Mouse (Mus musculus) midbrain, embryonic 12.5 days (tissue): ENCODE results near the gene Tiparp. TPM values are rescaled to one million over a fixed set of nuclear protein-coding genes. Genes with fewer than 3 reads are reported as not detected.

Source experiments
- ATAC-seq: fragments of 200-750 bp; cut with Nextera tagmentation; 2 replicates; pipeline ENCODE4 v1.8.0; 2017; ENCODE audit warnings: low read depth, moderate TSS enrichment, moderate library complexity; ENCODE audit not compliant: low FRiP score
- H3K27ac ChIP-seq: fragments of 300-500 bp; sonication (generic); replicated peaks from 2 replicates; pipeline ENCODE4 v1.5.1; 2016; ENCODE audit warnings: mild to moderate bottlenecking
- H3K27me3 ChIP-seq: fragments of 300-500 bp; sonication (generic); 2 replicates; pipeline ENCODE4 v1.6.1; 2016; ENCODE audit warnings: mild to moderate bottlenecking
- H3K36me3 ChIP-seq: fragments of 300-500 bp; sonication (generic); 2 replicates; pipeline ENCODE4 v1.6.1; 2016
- H3K4me1 ChIP-seq: fragments of 300-500 bp; sonication (generic); 2 replicates; pipeline ENCODE4 v1.6.1; 2016
- H3K4me2 ChIP-seq: fragments of 300-500 bp; sonication (generic); replicated peaks from 2 replicates; pipeline ENCODE4 v1.6.1; 2016; ENCODE audit warnings: mild to moderate bottlenecking, moderate library complexity
- H3K4me3 ChIP-seq: fragments of 300-500 bp; sonication (generic); 2 replicates; pipeline ENCODE4 v1.5.1; 2016; ENCODE audit warnings: mild to moderate bottlenecking
- H3K9ac ChIP-seq: fragments of 300-500 bp; sonication (generic); replicated peaks from 2 replicates; pipeline ENCODE4 v1.6.1; 2016; ENCODE audit warnings: mild to moderate bottlenecking, moderate library complexity
- H3K9me3 ChIP-seq: fragments of 300-500 bp; sonication (generic); 2 replicates; pipeline ENCODE4 v1.6.1; 2016; ENCODE audit warnings: mild to moderate bottlenecking
- WGBS: fragments of 180-500 bp; shearing (Covaris S2); methylation state at CpG from one replicate; pipeline ENCODE4 v1.1.7; 2016; 5-methylcytosine and 5-hydroxymethylcytosine counted together
- polyA plus RNA-seq: library from polyadenylated mRNA; unstranded; fragments of >200 nt; fragmentation: Nextera tagmentation; extraction: Ambion mirVana; gene quantifications from 2 replicates; pipeline ENCODE4 v1.2.1, GENCODE M21; 2016

Tiparp gene
- polyA plus RNA-seq, 1 experiment from 2014 or later: 38.4 TPM

DNA sequence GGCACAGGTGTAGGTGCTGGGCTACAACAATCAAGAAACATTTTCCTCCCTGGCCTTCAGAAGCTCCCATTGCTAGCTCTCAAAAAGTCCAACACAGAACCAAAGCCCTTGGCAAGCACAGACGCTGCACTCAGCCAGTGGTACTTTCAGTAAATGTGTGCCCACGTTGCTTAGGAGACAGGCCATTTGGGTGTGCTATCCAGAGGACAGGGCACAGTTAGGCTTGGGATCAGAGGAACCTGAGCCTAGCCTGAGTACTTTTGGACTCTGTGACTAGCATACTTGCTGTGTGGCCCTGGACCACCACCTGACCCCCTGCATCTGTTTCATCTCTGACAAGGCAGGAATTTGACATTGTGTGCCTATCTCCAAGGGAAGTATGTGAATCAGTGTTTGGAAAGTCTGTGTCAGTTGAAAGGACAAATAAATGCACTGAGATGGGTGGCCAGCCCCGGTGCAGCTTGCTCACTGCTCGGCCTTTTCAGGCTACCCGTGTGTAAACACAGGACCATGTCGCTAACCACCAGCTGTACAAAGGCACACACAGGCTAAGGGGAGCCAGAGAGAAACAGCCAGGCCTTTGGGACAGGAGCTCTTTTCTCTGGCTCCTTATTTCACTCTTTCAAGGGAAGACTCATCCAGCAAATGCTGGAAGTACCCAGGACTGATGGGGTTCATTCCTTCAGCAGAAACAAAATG lies 35.9 kb downstream of the Tiparp start:
- H3K27ac ChIP-seq: no peak overlapping the region
- WGBS: 43% methylated on average over 6 of the region's 6 CpGs
- H3K27me3 ChIP-seq: peaks cover 8% of the 10 kb centered on the region; the same call in 1 of the 2 replicates
- H3K9me3 ChIP-seq: no peaks in the 10 kb centered on the region
- ATAC-seq: no peak
- no peaks in the 10 kb centered on the region for H3K36me3 ChIP-seq
- no peak overlapping the region for H3K9ac ChIP-seq
- no peak overlapping the region for H3K4me3 ChIP-seq
- H3K4me1 ChIP-seq: peaks cover 4% of the 10 kb centered on the region; the same call in 1 of the 2 replicates
- no peak overlapping the region for H3K4me2 ChIP-seq

DNA sequence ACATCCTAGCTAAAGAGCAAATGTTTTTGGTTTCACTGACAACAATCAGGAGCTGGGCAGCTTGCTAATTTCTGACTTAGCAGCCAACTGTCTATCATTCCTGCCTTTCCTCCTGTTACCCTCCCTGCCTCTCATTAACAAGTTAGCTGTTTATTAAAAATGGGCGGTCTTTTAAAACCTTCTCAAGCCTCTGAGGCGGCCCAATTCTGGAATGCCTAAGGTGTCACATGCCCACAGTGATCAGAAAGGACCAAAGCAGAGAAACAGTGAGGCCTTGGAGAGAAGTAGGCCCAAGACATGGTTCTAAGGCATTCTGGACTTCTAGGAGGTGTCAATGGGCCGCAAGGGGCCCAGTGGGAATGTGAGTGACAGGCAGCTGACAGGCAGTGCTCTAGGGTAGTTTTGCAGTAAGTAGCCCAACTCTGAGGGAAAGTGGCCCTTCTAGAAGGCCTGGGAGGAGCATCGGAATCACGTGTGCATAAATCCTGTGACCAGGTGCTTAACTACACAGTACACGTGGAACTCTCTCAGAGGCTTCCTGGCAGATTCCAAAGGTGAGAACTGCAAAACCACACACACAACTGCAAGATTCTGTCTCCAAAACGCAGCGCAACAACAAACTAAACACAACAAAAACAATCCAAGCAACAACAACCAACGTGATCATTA lies 37.6 kb downstream of the Tiparp start:
- H3K27me3 ChIP-seq: peaks cover 8% of the 10 kb centered on the region; the same call in 1 of the 2 replicates
- peaks cover 4% of the 10 kb centered on the region; the same call in 1 of the 2 replicates for H3K4me1 ChIP-seq
- 54% methylated on average over 9 of the region's 9 CpGs for WGBS
- no peaks in the 10 kb centered on the region for H3K9me3 ChIP-seq
- no peaks in the 10 kb centered on the region for H3K36me3 ChIP-seq
- H3K4me2 ChIP-seq: no peak overlapping the region
- H3K9ac ChIP-seq: no peak overlapping the region
- H3K27ac ChIP-seq: no peak overlapping the region
- H3K4me3 ChIP-seq: no peak overlapping the region
- ATAC-seq: no peak

DNA sequence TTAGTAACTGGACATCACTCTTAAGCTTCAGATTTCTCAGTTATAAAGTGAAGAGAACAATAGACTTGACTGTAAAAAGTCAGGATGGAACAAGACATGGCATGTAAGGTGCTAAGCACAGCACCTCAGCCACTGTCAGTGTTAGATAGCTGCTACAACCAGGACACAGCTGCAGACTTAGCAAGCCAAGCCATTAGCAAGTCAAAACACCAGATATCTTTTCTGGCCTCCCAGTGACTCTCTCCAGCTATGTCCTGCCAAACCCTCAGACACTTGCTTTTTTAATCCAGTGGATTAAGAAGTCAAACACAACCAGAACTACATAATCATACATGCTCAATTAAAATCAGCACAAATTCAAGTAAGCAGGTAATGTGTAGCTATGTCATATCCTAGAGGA lies 41.7 kb downstream of the Tiparp start:
- H3K4me2 ChIP-seq: no peak overlapping the region
- H3K36me3 ChIP-seq: no peaks in the 10 kb centered on the region
- no peak overlapping the region for H3K9ac ChIP-seq
- H3K9me3 ChIP-seq: no peaks in the 10 kb centered on the region
- no peak overlapping the region for H3K4me3 ChIP-seq
- no peaks in the 10 kb centered on the region; the same call in 1 of the 2 replicates for H3K4me1 ChIP-seq
- no peak overlapping the region for H3K27ac ChIP-seq
- no peak for ATAC-seq
- peaks cover 8% of the 10 kb centered on the region; the same call in 1 of the 2 replicates for H3K27me3 ChIP-seq

DNA sequence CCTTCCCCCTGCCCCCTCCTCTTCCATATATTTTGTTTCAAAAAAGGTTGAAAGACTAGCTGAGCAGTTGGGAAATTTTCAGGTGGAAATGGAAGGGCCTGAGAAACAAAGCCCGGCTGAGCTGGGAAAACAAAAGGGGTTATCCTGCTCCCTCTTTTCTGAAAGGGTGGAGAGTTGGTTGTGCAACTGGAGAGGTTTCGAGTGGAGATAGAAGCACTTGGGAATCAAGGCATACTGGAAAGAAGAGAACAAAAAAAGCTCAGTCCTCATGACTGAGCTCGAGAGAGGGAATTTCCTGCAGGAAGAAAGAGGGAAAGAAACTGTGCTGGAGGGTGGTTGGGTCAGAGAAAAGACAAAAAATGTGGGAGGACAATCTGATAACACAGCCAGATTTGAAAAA lies 45.3 kb downstream of the Tiparp start:
- Histone ChIP-seq H3K27ac (no peak overlapping the region), H3K9me3 (no peaks in the 10 kb centered on the region), H3K4me2 (no peak overlapping the region), H3K36me3 (no peaks in the 10 kb centered on the region), H3K9ac (no peak overlapping the region), H3K27me3 (peaks cover 5% of the 10 kb centered on the region; the same call in 1 of the 2 replicates), H3K4me3 (no peak overlapping the region), H3K4me1 (no peaks in the 10 kb centered on the region; the same call in 1 of the 2 replicates)
- 49% methylated on average over 3 of the region's 3 CpGs for WGBS
- ATAC-seq: no peak

DNA sequence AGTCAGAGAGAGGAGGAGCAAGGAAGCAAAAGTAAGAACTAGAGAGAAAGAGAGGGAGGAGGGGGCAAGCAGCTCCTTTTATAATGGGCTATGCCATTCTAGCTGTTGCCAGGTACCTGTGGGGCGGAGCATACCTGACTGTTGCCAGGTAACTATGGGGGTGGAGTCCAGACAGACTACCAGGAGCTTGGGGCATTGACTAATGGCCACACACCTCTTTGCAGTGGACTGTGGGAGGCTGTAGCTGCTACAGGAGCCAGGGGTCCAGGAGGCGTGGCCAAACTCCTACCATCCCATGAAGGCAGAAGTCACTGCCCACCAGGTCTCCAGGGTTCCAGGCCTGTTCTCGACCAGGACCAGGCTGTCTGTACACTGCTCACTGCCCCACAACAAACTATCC lies 49.4 kb downstream of the Tiparp start:
- Histone ChIP-seq H3K27me3 (no peaks in the 10 kb centered on the region), H3K27ac (no peak overlapping the region), H3K4me2 (no peak overlapping the region), H3K9ac (no peak overlapping the region), H3K4me3 (no peak overlapping the region), H3K9me3 (no peaks in the 10 kb centered on the region), H3K4me1 (no peaks in the 10 kb centered on the region), H3K36me3 (no peaks in the 10 kb centered on the region)
- no peak for ATAC-seq
- WGBS: 81% methylated on average over 3 of the region's 3 CpGs

DNA sequence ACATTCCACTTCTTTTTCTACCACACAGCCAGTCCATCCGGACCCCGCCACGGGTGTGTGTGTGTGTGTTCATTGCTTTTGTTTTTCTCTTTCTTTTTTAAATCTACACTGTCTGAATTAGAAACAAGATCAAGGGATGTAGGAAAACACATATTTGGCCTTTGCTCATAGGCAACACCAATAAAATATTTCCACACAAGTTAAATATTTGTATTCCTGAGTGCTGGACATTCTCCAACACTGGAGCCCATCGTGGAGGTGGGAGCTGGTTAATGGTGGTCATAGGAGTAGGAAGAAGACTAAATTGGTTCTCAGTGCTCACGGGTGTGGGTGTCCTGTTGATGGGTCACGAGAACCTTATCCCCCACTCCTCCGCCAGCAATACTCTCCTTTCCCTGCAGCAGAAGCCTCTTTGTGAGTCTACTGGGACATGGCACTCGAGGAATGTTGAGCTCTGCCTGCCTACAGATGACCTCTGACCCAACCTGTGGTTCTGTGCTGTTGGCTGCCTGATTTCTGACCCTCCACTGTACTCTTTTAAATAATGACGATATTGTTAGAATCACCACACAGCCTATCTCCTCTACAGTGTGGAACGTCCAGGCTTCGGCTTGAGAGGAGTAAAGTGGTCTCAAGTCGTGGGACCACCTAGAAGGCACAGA lies 51.2 kb downstream of the Tiparp start:
- Histone ChIP-seq H3K9ac (no peak overlapping the region), H3K36me3 (no peaks in the 10 kb centered on the region), H3K27me3 (no peaks in the 10 kb centered on the region), H3K4me3 (no peak overlapping the region), H3K4me2 (no peak overlapping the region), H3K27ac (no peak overlapping the region), H3K4me1 (no peaks in the 10 kb centered on the region), H3K9me3 (no peaks in the 10 kb centered on the region)
- 79% methylated on average over 12 of the region's 12 CpGs for WGBS
- ATAC-seq: no peak

DNA sequence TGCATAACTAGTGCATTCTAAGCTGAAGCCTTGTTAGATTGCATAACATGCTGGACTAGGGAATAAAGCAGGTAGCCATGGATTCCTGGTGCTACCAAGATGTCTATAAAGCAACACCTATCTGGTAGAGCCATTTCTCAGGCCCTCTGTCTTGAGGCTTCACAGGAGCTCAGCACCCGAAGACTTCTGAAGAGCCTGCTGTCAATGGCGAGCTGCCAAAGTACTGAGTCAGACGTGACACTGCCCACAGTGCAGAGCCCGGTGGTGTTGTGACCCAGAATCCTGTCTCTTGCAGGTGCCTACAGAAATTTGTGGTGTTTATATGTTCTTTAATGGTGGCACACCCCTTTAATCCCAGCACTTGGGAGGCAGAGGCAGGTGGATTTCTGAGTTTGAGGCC lies 53.4 kb downstream of the Tiparp start:
- WGBS: 87% methylated on average over 4 of the region's 4 CpGs
- peaks cover 17% of the 10 kb centered on the region for H3K4me1 ChIP-seq
- no peak overlapping the region for H3K9ac ChIP-seq
- no peak overlapping the region for H3K27ac ChIP-seq
- ATAC-seq: no peak
- no peaks in the 10 kb centered on the region for H3K9me3 ChIP-seq
- no peak overlapping the region for H3K4me2 ChIP-seq
- no peak overlapping the region for H3K4me3 ChIP-seq
- H3K36me3 ChIP-seq: no peaks in the 10 kb centered on the region
- H3K27me3 ChIP-seq: 0 out of 2 replicates have a peak, but pooled peaks cover 4% of the 10 kb centered on the region

DNA sequence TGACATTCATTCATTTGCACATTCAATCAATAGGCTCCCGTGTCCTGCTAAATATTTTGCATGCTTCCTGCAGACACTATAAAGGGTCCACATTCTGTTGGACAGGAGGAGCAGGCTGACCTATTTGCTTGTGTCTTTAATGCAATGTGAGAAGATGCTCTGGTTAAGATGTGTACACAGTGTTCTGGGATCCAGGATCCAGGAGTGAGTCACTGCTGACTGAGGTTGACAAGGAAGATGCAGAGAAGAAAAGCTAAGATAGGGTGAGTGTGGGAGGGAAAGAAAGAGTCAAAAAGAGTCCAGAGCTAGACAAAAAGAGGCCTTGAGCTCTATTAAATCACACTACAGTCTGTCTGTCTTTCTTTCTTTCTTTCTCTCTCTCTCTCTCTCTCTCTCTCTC lies 56.1 kb downstream of the Tiparp start:
- no peaks in the 10 kb centered on the region for H3K36me3 ChIP-seq
- no peak overlapping the region for H3K27ac ChIP-seq
- H3K4me2 ChIP-seq: no peak overlapping the region
- H3K4me3 ChIP-seq: no peak overlapping the region
- H3K9ac ChIP-seq: no peak overlapping the region
- peaks cover 25% of the 10 kb centered on the region for H3K4me1 ChIP-seq
- H3K9me3 ChIP-seq: no peaks in the 10 kb centered on the region
- ATAC-seq: no peak
- 81% methylated on average over 1 of the region's 1 CpGs for WGBS
- H3K27me3 ChIP-seq: peaks cover 17% of the 10 kb centered on the region

DNA sequence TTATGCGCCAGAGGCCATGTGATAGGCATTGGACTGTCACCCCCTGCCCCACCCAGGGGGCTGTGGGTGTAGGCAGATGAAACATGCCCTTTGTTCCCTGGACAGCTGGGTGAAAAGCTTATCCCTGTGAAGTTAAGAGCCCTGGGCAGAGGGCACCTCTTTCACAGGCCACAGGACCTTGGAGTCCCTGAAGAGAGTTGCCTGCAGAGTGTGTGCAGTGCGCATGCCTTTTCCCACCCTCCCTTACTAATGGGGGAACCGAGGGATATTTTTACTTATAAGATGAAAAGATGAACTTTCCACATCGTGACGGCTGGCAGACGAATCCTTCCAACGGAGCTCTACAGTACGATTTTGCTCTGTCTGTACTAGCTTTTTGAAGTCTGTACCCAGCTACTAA lies 57.1 kb downstream of the Tiparp start:
- Histone ChIP-seq H3K9me3 (no peaks in the 10 kb centered on the region), H3K9ac (no peak overlapping the region), H3K36me3 (no peaks in the 10 kb centered on the region), H3K27me3 (peaks cover 17% of the 10 kb centered on the region), H3K4me2 (no peak overlapping the region), H3K4me1 (peaks cover 25% of the 10 kb centered on the region), H3K27ac (no peak overlapping the region), H3K4me3 (no peak overlapping the region)
- ATAC-seq: no peak
- WGBS: 53% methylated on average over 8 of the region's 8 CpGs

DNA sequence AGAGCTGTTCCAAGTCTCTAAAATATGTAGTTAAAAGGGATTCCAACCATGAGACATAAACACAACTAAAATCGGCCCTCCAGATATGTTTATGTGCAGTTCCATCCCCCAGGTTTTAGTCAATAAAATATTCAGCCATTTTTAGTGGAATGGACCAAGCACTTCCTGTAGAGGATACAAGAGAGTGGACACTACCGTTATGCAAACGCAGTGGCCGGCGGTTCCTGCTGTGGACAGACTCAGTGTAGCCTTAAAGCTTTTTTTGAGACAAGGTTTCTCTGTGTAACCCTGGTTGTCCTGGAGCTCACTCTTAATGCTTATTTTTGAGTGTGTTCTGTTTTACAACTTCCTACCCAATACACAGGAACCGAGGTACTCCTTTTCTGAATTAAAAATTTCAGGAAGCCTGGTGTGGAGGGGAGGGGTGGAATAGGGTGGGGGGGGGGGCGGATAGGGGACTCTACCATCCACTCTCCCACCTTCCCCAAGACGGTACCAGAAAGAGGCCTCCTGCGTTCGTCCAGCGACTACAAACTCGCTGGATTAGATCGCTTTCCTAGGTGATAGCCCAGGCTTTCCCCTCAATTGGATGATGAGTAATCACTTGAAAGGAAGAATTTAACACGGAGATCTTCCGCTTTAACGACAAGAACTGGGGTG lies 57.7 kb downstream of the Tiparp start:
- ATAC-seq: peak; percentile 54
- Histone ChIP-seq H3K4me2 (peak overlapping the region; percentile 56), H3K27ac (no peak overlapping the region), H3K36me3 (no peaks in the 10 kb centered on the region), H3K27me3 (peaks cover 17% of the 10 kb centered on the region), H3K9ac (0 out of 2 replicates have a peak overlapping the region, but pooled peaks have one; percentile 35), H3K4me3 (peak overlapping the region; percentile 29), H3K9me3 (no peaks in the 10 kb centered on the region), H3K4me1 (peaks cover 25% of the 10 kb centered on the region)
- WGBS: 27% methylated on average over 16 of the region's 16 CpGs

DNA sequence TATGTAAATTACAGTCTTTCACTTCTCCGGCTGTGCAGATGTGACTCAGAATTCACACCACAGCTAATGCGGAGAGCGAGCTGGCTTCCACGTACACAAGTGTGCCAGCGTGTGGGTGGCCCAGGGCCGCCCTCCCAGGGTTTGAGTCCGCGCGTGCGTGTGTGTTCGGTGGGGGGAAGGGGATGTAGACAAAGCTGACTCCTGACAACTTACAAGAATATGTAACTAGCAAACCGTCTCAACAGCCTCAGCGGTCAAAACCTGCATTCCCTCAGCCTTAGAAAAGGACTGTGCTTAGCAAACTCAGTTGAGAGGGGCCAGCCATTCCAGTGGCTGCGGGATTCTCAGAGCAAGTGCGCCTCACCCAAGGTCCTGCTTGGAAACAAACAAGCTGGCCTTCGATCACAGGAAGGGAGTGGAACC lies 58.3 kb downstream of the Tiparp start:
- 2% methylated on average over 16 of the region's 16 CpGs for whole genome bisulfite sequencing
- peak overlapping the region; percentile 29 for H3K4me3 ChIP-seq
- H3K4me1 ChIP-seq: peaks cover 25% of the 10 kb centered on the region
- H3K27ac ChIP-seq: no peak overlapping the region
- no peaks in the 10 kb centered on the region for H3K36me3 ChIP-seq
- peak; percentile 73 for ATAC-seq
- H3K9ac ChIP-seq: peak overlapping the region; percentile 35; the same call in 1 of the 2 replicates
- no peaks in the 10 kb centered on the region for H3K9me3 ChIP-seq
- H3K4me2 ChIP-seq: peak overlapping the region; percentile 56
- H3K27me3 ChIP-seq: peaks cover 17% of the 10 kb centered on the region
